Mouse (Mus musculus) kidney, adult 2 months (tissue): ENCODE measurements around the gene Znhit6.

Experiments
- CTCF ChIP-seq: fragments of 200-500 bp; conservative IDR thresholded peaks from 2 replicates; pipeline ENCODE4 v1.5.1; 2011; ENCODE audit warnings: low read depth, mild to moderate bottlenecking, control low read depth, low read length, moderate library complexity, mixed read lengths; ENCODE audit not compliant: insufficient read depth, insufficient read length
- POLR2A ChIP-seq: fragments of 200-500 bp; IDR thresholded peaks from one replicate; pipeline ENCODE4 v1.6.1; 2011; ENCODE audit warnings: low read depth, low read length, control low read depth

GRCm38 (mm10) chr3:145621209-145621608 is 45.2 kb downstream of the Znhit6 start:
- no peak for TF ChIP-seq POLR2A
- TF ChIP-seq CTCF, result no peak
